Mouse (Mus musculus) limb, embryonic 11.5 days (tissue): ENCODE data around the gene Anapc11. TPM values are rescaled to one million over a fixed set of nuclear protein-coding genes. Genes with fewer than 3 reads are reported as not detected.

Source experiments
- ATAC-seq: fragments of 200-750 bp; cut with Nextera tagmentation; 2 replicates; pipeline ENCODE4 v1.8.0; 2017; ENCODE audit warnings: low read depth; ENCODE audit not compliant: insufficient number of reproducible peaks, low FRiP score, low TSS enrichment
- DNase-seq: peaks from one replicate; pipeline ENCODE4 v3.0.0-alpha.2; 2015; ENCODE audit warnings: low spot score
- H3K27ac ChIP-seq: fragments of 300-500 bp; sonication (generic); replicated peaks from 2 replicates; pipeline ENCODE4 v1.5.1; 2014; ENCODE audit warnings: low read depth, mild to moderate bottlenecking, low read length
- H3K27me3 ChIP-seq: fragments of 300-500 bp; sonication (generic); 2 replicates; pipeline ENCODE4 v1.6.1; 2014; ENCODE audit warnings: mild to moderate bottlenecking, low read length, mixed read lengths; ENCODE audit not compliant: control insufficient read depth, insufficient read depth
- H3K36me3 ChIP-seq: fragments of 300-500 bp; sonication (generic); 2 replicates; pipeline ENCODE4 v1.6.1; 2014; ENCODE audit warnings: mild to moderate bottlenecking, low read length, moderate library complexity, mixed read lengths; ENCODE audit not compliant: control insufficient read depth, insufficient read depth
- H3K4me1 ChIP-seq: fragments of 300-500 bp; sonication (generic); 2 replicates; pipeline ENCODE4 v1.6.1; 2014; ENCODE audit warnings: low read length, mixed read lengths; ENCODE audit not compliant: control insufficient read depth, insufficient read depth
- H3K4me2 ChIP-seq: fragments of 300-500 bp; sonication (generic); 2 replicates; pipeline ENCODE4 v1.6.1; 2014; ENCODE audit warnings: low read depth, mild to moderate bottlenecking, moderate library complexity; ENCODE audit not compliant: severe bottlenecking
- H3K4me3 ChIP-seq: fragments of 300-500 bp; sonication (generic); 2 replicates; pipeline ENCODE4 v1.5.1; 2014; ENCODE audit warnings: low read depth, low read length
- H3K9ac ChIP-seq: fragments of 300-500 bp; sonication (generic); 2 replicates; pipeline ENCODE4 v1.6.1; 2014; ENCODE audit warnings: mild to moderate bottlenecking, low read length
- H3K9me3 ChIP-seq: fragments of 300-500 bp; sonication (generic); 2 replicates; pipeline ENCODE4 v1.6.1; 2016; ENCODE audit warnings: low read length; ENCODE audit not compliant: control insufficient read depth
- WGBS: fragments of 180-500 bp; shearing (Covaris S2); extraction: QIAGEN DNeasy Blood & Tissue Kit; methylation state at CpG from one replicate; pipeline ENCODE4 v1.1.7; 2014; 5-methylcytosine and 5-hydroxymethylcytosine counted together
- polyA plus RNA-seq: library from polyadenylated mRNA; unstranded; fragments of >200 nt; fragmentation: Nextera tagmentation; extraction: Ambion mirVana; gene quantifications from 2 replicates; pipeline ENCODE4 v1.2.1, GENCODE M21; 2014

The Anapc11 gene
- polyA plus RNA-seq, 1 experiment from 2014 or later = 223 TPM

GRCm38 (mm10) chr11:120623961-120624679 lies 25.9 kb downstream of the Anapc11 start:
- DNase-seq (peak; percentile 72), ATAC-seq (no peak)
- Histone ChIP-seq H3K27ac (peak overlapping the region; percentile 74), H3K9me3 (no peaks in the 10 kb centered on the region), H3K4me1 (peaks cover 8% of the 10 kb centered on the region), H3K9ac (peak overlapping the region; percentile 68), H3K27me3 (no peaks in the 10 kb centered on the region), H3K36me3 (peaks cover 11% of the 10 kb centered on the region), H3K4me2 (peak overlapping the region; percentile 100), H3K4me3 (peak overlapping the region; percentile 91)
- WGBS = 13% methylated on average over 30 of the region's 30 CpGs

GRCm38 (mm10) chr11:120624680-120625111 lies 26.5 kb downstream of the Anapc11 start:
- Histone ChIP-seq H3K9ac (peak overlapping the region; percentile 68), H3K36me3 (peaks cover 12% of the 10 kb centered on the region), H3K4me1 (peaks cover 10% of the 10 kb centered on the region), H3K9me3 (no peaks in the 10 kb centered on the region), H3K27ac (peak overlapping the region; percentile 74), H3K27me3 (no peaks in the 10 kb centered on the region), H3K4me3 (peak overlapping the region; percentile 91), H3K4me2 (peak overlapping the region; percentile 100)
- peak; percentile 58; the same call in 1 of the 2 replicates for ATAC-seq
- DNase-seq = peak; percentile 88
- 0% methylated on average over 53 of the region's 53 CpGs for WGBS

- Histone ChIP-seq H3K9ac (peak within 1 kb of the TSS; percentile 68), H3K4me1 (peaks cover 15% of the 10 kb centered on the region), H3K4me3 (peak within 1 kb of the TSS; percentile 91), H3K36me3 (peaks cover 10% of the 10 kb centered on the region), H3K9me3 (no peaks in the 10 kb centered on the region), H3K27ac (peak within 1 kb of the TSS; percentile 74), H3K27me3 (no peaks in the 10 kb centered on the region), H3K4me2 (peak within 1 kb of the TSS; percentile 100)
- DNase-seq (no peak), ATAC-seq (peak; percentile 40)
- 22% methylated on average over 5 of the region's 5 CpGs for WGBS
Measured at GRCm38 (mm10) chr11:120625152-120625775, 27.0 kb downstream of the Anapc11 start, which contains the start of gene Sirt7. Gene Sirt7 (minus strand): TSS chr11:120625240.

GRCm38 (mm10) chr11:120626785-120627467 lies 28.7 kb downstream of the Anapc11 start:
- DNase-seq (no peak), ATAC-seq (no peak)
- WGBS = 93% methylated on average over 11 of the region's 11 CpGs
- Histone ChIP-seq H3K4me2 (no peak overlapping the region; the same call in 1 of the 2 replicates), H3K9ac (no peak overlapping the region), H3K4me3 (no peak overlapping the region), H3K27me3 (no peaks in the 10 kb centered on the region), H3K9me3 (no peaks in the 10 kb centered on the region), H3K4me1 (peaks cover 18% of the 10 kb centered on the region), H3K36me3 (peaks cover 2% of the 10 kb centered on the region; the same call in 1 of the 2 replicates), H3K27ac (no peak overlapping the region)

GRCm38 (mm10) chr11:120627468-120628300 lies 29.5 kb downstream of the Anapc11 start:
- Histone ChIP-seq H3K4me1 (peaks cover 23% of the 10 kb centered on the region), H3K4me2 (no peak overlapping the region; the same call in 1 of the 2 replicates), H3K27ac (no peak overlapping the region), H3K27me3 (no peaks in the 10 kb centered on the region), H3K9me3 (no peaks in the 10 kb centered on the region), H3K9ac (no peak overlapping the region), H3K36me3 (peaks cover 2% of the 10 kb centered on the region; the same call in 1 of the 2 replicates), H3K4me3 (no peak overlapping the region)
- WGBS = 83% methylated on average over 22 of the region's 22 CpGs
- DNase-seq (no peak), ATAC-seq (no peak)

GRCm38 (mm10) chr11:120628601-120629340 lies 30.6 kb downstream of the Anapc11 start:
- DNase-seq = no peak
- no peak overlapping the region for H3K4me3 ChIP-seq
- H3K4me2 ChIP-seq = no peak overlapping the region

GRCm38 (mm10) chr11:120629341-120629730 lies 31.1 kb downstream of the Anapc11 start:
- ATAC-seq (no peak), DNase-seq (no peak)
- Histone ChIP-seq H3K4me3 (no peak overlapping the region), H3K27me3 (no peaks in the 10 kb centered on the region), H3K9ac (no peak overlapping the region), H3K36me3 (peaks cover 2% of the 10 kb centered on the region; the same call in 1 of the 2 replicates), H3K27ac (no peak overlapping the region), H3K9me3 (no peaks in the 10 kb centered on the region), H3K4me2 (no peak overlapping the region), H3K4me1 (peaks cover 23% of the 10 kb centered on the region)
- WGBS = 81% methylated on average over 23 of the region's 23 CpGs

More at GRCm38 (mm10) chr11:120628601-120629340, 30.6 kb downstream of the Anapc11 start:
- no peaks in the 10 kb centered on the region for H3K27me3 ChIP-seq
- H3K9me3 ChIP-seq = no peaks in the 10 kb centered on the region
- 94% methylated on average over 23 of the region's 23 CpGs for WGBS
- ATAC-seq = no peak
- H3K4me1 ChIP-seq = peaks cover 23% of the 10 kb centered on the region
- peaks cover 2% of the 10 kb centered on the region; the same call in 1 of the 2 replicates for H3K36me3 ChIP-seq
- H3K9ac ChIP-seq = no peak overlapping the region
- no peak overlapping the region for H3K27ac ChIP-seq
